Mouse (Mus musculus): ENCODE measurements around the gene Plcb1. TPM values are rescaled to one million over a fixed set of nuclear protein-coding genes. Genes with fewer than 3 reads are reported as not detected.

Plcb1 gene
- polyA plus RNA-seq, 1 experiment from 2014 or later: 7.7 TPM

DNA sequence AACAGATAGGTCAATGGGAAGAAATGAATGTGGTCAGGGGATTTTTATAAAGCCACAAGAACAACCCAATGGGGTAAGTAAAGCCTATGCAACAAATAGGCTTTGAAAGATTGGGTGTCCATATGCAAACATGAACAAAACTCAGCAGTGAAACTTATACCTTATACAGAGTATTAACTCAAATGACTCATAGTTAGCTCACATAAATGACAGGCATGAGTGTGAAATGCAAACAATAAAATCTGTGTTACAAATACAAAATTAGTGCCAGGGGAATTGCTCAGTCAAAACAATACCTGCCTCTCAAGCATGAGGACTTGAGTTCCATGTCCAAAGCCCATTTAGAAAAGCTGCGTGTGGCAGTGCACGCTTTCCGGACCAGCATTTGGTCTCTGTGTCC is 182.5 kb downstream of the Plcb1 start:
- no peak for TF ChIP-seq CTCF (IDR thresholded peaks at IDR 0.05; ENCODE audit: low read depth)
- Histone ChIP-seq H3K9me3 (ENCODE audit: control insufficient read depth) (no peaks in the 10 kb centered on the region), H3K4me1 (replicated peaks; ENCODE audit: control insufficient read depth, insufficient read depth, low read length) (no peaks in the 10 kb centered on the region), H3K4me2 (replicated peaks; ENCODE audit: low read depth) (no peak overlapping the region), H3K9ac (ENCODE audit: low read depth, low read length) (no peak overlapping the region), H3K4me3 (ENCODE audit: low read depth, low read length) (no peak overlapping the region), H3K27me3 (replicated peaks; ENCODE audit: control insufficient read depth, insufficient read depth, low read length) (no peaks in the 10 kb centered on the region), H3K36me3 (ENCODE audit: control insufficient read depth, insufficient read depth) (no peaks in the 10 kb centered on the region), H3K27ac (ENCODE audit: low read depth, low read length) (no peak overlapping the region)
- no peak for ATAC-seq
- WGBS: 92% methylated on average over 3 of the region's 3 CpGs

DNA sequence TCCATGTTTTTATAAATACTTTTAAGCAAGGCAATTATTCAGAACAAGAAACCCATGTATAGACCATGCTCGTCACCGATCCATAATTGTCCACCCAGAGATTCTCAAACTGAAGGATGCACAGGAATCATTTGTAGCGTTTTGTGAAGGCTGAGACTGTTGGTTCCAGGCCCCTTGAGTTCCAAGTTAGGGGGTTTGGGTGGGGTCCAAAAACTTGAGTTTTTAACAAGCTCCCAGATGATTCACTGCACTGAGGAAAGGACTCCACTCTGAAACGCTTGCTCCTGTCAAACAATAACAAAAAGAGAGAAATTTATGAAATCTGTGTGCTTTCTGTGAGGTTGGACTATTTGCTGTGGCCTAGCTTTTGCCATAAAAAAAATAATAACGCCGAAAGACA is 186.5 kb downstream of the Plcb1 start:
- H3K4me2 ChIP-seq (replicated peaks; ENCODE audit: low read depth): no peak overlapping the region
- H3K9ac ChIP-seq (ENCODE audit: low read depth, low read length): no peak overlapping the region
- WGBS: 75% methylated on average over 6 of the region's 6 CpGs
- no peaks in the 10 kb centered on the region for H3K9me3 ChIP-seq (ENCODE audit: control insufficient read depth)
- no peak overlapping the region for H3K4me3 ChIP-seq (ENCODE audit: low read depth, low read length)
- no peaks in the 10 kb centered on the region for H3K36me3 ChIP-seq (ENCODE audit: control insufficient read depth, insufficient read depth)
- no peak for TF ChIP-seq CTCF (IDR thresholded peaks at IDR 0.05; ENCODE audit: low read depth)
- no peak overlapping the region for H3K27ac ChIP-seq (ENCODE audit: low read depth, low read length)
- H3K27me3 ChIP-seq (replicated peaks; ENCODE audit: control insufficient read depth, insufficient read depth, low read length): no peaks in the 10 kb centered on the region
- no peaks in the 10 kb centered on the region for H3K4me1 ChIP-seq (replicated peaks; ENCODE audit: control insufficient read depth, insufficient read depth, low read length)
- ATAC-seq: no peak

DNA sequence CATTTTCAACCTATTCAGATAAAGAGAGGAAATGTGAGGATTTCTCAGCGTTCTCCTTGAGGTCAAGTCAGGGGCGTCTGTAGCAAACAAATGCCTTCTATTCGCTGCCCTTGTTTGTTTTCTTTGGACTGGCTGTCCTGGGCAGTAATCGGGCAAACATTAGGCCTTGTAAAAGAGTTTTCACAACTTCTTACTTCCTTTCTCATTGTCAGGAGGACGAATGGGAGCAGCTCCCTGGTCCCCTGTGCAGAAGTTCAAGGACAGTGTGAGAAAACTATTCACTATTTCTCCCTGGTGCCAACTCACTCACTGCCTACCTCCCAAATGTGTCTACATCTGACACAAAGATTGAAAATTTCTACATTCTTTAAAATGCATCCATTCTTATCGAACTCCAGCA is 188.8 kb downstream of the Plcb1 start:
- no peak for ATAC-seq
- no peak overlapping the region for H3K27ac ChIP-seq (ENCODE audit: low read depth, low read length)
- no peak overlapping the region for H3K9ac ChIP-seq (ENCODE audit: low read depth, low read length)
- no peak overlapping the region for H3K4me2 ChIP-seq (replicated peaks; ENCODE audit: low read depth)
- no peaks in the 10 kb centered on the region for H3K4me1 ChIP-seq (replicated peaks; ENCODE audit: control insufficient read depth, insufficient read depth, low read length)
- WGBS: 46% methylated on average over 6 of the region's 6 CpGs
- no peaks in the 10 kb centered on the region for H3K27me3 ChIP-seq (replicated peaks; ENCODE audit: control insufficient read depth, insufficient read depth, low read length)
- TF ChIP-seq CTCF (IDR thresholded peaks at IDR 0.05; ENCODE audit: low read depth): no peak
- H3K4me3 ChIP-seq (ENCODE audit: low read depth, low read length): no peak overlapping the region
- H3K36me3 ChIP-seq (ENCODE audit: control insufficient read depth, insufficient read depth): no peaks in the 10 kb centered on the region
- no peaks in the 10 kb centered on the region for H3K9me3 ChIP-seq (ENCODE audit: control insufficient read depth)

DNA sequence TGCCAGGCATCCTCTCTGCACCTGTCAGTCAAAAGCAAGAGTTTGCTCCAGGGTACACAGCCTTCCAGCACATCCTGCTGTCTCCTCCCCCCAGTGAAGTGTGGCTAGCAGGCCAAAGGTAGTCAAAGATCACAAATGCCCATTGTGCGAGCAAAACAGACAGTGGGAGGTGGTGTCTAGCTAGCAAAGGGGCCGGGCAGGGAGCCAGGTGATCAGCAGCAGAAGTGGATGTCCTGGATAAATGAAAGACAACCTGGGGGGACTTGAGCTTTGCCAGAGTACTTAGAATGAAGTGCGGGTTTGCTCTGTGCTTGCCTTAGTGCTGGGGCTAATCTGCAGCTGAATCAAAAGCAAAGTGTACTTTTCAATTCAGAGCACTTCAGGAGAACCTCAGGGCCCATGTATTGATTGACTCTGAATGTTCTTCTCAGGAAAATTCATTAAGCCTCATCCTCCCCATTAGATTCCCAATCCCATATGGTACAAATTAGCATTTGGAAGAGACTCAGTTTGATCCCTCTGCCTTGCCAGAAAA is 191.0 kb downstream of the Plcb1 start:
- Histone ChIP-seq H3K9ac (ENCODE audit: low read depth, low read length) (no peak overlapping the region), H3K27ac (ENCODE audit: low read depth, low read length) (no peak overlapping the region), H3K27me3 (replicated peaks; ENCODE audit: control insufficient read depth, insufficient read depth, low read length) (no peaks in the 10 kb centered on the region), H3K4me2 (replicated peaks; ENCODE audit: low read depth) (no peak overlapping the region), H3K36me3 (ENCODE audit: control insufficient read depth, insufficient read depth) (no peaks in the 10 kb centered on the region), H3K9me3 (ENCODE audit: control insufficient read depth) (no peaks in the 10 kb centered on the region), H3K4me1 (replicated peaks; ENCODE audit: control insufficient read depth, insufficient read depth, low read length) (no peaks in the 10 kb centered on the region), H3K4me3 (ENCODE audit: low read depth, low read length) (no peak overlapping the region)
- ATAC-seq: no peak
- WGBS: 40% methylated on average over 3 of the region's 3 CpGs
- TF ChIP-seq CTCF (IDR thresholded peaks at IDR 0.05; ENCODE audit: low read depth): no peak

DNA sequence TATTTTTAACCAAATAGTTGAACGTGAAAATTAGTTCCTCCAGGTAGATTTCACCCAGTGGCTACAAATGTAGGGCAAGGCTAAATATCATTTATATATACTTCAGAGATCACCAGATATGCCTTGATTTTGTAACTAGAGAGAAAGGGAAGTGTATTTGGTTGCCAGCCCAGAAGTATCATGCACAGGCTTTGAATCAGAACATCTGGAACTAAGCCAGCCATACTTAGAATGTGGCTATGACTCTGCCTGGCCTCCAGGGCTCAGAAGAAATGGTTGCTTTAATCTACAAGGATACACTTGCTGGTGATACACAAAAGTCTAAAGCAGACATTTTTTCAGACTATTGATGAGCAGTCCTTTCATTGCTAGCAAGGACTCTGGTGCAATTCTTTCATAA is 191.8 kb downstream of the Plcb1 start:
- Histone ChIP-seq H3K4me3 (ENCODE audit: low read depth, low read length) (no peak overlapping the region), H3K27me3 (replicated peaks; ENCODE audit: control insufficient read depth, insufficient read depth, low read length) (no peaks in the 10 kb centered on the region), H3K36me3 (ENCODE audit: control insufficient read depth, insufficient read depth) (no peaks in the 10 kb centered on the region), H3K27ac (ENCODE audit: low read depth, low read length) (no peak overlapping the region), H3K4me2 (replicated peaks; ENCODE audit: low read depth) (no peak overlapping the region), H3K9me3 (ENCODE audit: control insufficient read depth) (no peaks in the 10 kb centered on the region), H3K4me1 (replicated peaks; ENCODE audit: control insufficient read depth, insufficient read depth, low read length) (no peaks in the 10 kb centered on the region), H3K9ac (ENCODE audit: low read depth, low read length) (no peak overlapping the region)
- 85% methylated on average over 1 of the region's 1 CpGs for WGBS
- no peak for TF ChIP-seq CTCF (IDR thresholded peaks at IDR 0.05; ENCODE audit: low read depth)
- ATAC-seq: no peak

DNA sequence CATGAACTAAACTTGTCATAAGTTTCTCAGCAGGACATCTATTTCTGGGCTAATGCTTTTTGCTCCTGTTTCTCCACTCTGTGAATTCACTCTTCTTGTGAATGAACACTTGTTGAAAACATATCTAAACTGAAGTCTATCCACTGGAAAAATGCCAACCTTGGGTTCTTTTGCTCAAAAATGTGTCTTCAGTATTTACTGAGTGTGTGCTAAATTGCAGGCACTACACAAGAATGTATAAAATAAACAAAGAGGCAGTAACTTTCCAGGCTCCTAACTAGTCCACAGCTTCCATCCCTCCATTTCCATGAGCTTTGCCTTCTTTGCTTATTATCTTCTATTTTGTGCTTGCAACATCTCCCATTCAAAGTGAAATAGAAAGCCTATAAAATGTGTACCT is 195.5 kb downstream of the Plcb1 start:
- no peak for ATAC-seq
- no peak overlapping the region for H3K4me2 ChIP-seq (replicated peaks; ENCODE audit: low read depth)
- H3K27me3 ChIP-seq (replicated peaks; ENCODE audit: control insufficient read depth, insufficient read depth, low read length): no peaks in the 10 kb centered on the region
- H3K27ac ChIP-seq (ENCODE audit: low read depth, low read length): no peak overlapping the region
- no peak for TF ChIP-seq CTCF (IDR thresholded peaks at IDR 0.05; ENCODE audit: low read depth)
- H3K4me1 ChIP-seq (replicated peaks; ENCODE audit: control insufficient read depth, insufficient read depth, low read length): no peaks in the 10 kb centered on the region
- H3K4me3 ChIP-seq (ENCODE audit: low read depth, low read length): no peak overlapping the region
- H3K9me3 ChIP-seq (ENCODE audit: control insufficient read depth): no peaks in the 10 kb centered on the region
- no peak overlapping the region for H3K9ac ChIP-seq (ENCODE audit: low read depth, low read length)
- no peaks in the 10 kb centered on the region for H3K36me3 ChIP-seq (ENCODE audit: control insufficient read depth, insufficient read depth)

DNA sequence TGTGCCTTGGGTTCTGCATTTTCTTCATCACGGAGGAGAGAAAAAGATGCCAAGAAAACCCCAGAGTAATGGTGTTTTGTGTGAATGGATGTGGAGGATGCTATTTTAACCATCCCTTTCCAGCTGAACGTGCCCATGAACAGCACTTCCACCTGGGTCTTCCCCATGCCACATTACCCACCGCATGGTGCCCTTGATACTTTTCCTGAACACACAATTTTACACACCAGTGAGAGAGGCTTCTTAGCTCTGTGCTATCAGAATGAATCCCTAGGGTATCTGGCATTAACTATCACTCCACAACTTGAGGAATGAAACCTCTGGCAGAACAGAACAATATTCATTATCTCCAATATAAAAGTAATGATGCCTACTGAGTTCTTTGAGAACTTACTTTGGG is 199.0 kb downstream of the Plcb1 start:
- no peak for TF ChIP-seq CTCF (IDR thresholded peaks at IDR 0.05; ENCODE audit: low read depth)
- ATAC-seq: no peak
- Histone ChIP-seq H3K4me3 (ENCODE audit: low read depth, low read length) (no peak overlapping the region), H3K27me3 (replicated peaks; ENCODE audit: control insufficient read depth, insufficient read depth, low read length) (no peaks in the 10 kb centered on the region), H3K9ac (ENCODE audit: low read depth, low read length) (no peak overlapping the region), H3K36me3 (ENCODE audit: control insufficient read depth, insufficient read depth) (no peaks in the 10 kb centered on the region), H3K4me2 (replicated peaks; ENCODE audit: low read depth) (no peak overlapping the region), H3K9me3 (ENCODE audit: control insufficient read depth) (no peaks in the 10 kb centered on the region), H3K4me1 (replicated peaks; ENCODE audit: control insufficient read depth, insufficient read depth, low read length) (no peaks in the 10 kb centered on the region; the same call in 1 of the 2 replicates), H3K27ac (ENCODE audit: low read depth, low read length) (no peak overlapping the region)
- WGBS: 90% methylated on average over 3 of the region's 3 CpGs
